Mouse (Mus musculus) B cell, adult 2 months (primary cell): ENCODE measurements at regions not wholly inside any gene's neighbourhood (a gene's known extent, or its start where the extent isn't known, plus 50 kb on each side); places are given as distances from the start of the nearest gene placed in this dataset.

Experiments
- DNase-seq, 2 experiments: peaks; one replicate each; pipeline ENCODE4 v3.0.0; 2022

- DNase-seq, result no peak
Measured at GRCm38 (mm10) chr1:75834361-75834760, 288.3 kb downstream of the Slc4a3 start.

- DNase-seq, result no peak
Measured at GRCm38 (mm10) chr1:75839551-75840223, 293.6 kb downstream of the Slc4a3 start.

- no peak for DNase-seq
Measured at GRCm38 (mm10) chr1:75842396-75842795, 296.3 kb downstream of the Slc4a3 start.

- DNase-seq, result no peak
Measured at GRCm38 (mm10) chr1:75843326-75843725, 297.3 kb downstream of the Slc4a3 start.

GRCm38 (mm10) chr1:75844123-75844522 is 298.1 kb downstream of the Slc4a3 start:
- no peak for DNase-seq

- no peak for DNase-seq
Measured at GRCm38 (mm10) chr1:75844529-75844928, 298.5 kb downstream of the Slc4a3 start.

- DNase-seq, result no peak
Measured at GRCm38 (mm10) chr1:75844981-75845380, 298.9 kb downstream of the Slc4a3 start.

- no peak for DNase-seq
Measured at GRCm38 (mm10) chr1:75845771-75846535, 299.9 kb downstream of the Slc4a3 start.

GRCm38 (mm10) chr1:75847681-75848080 is 301.6 kb downstream of the Slc4a3 start:
- no peak for DNase-seq

GRCm38 (mm10) chr1:75848436-75848835 is 302.4 kb downstream of the Slc4a3 start:
- DNase-seq, result no peak

GRCm38 (mm10) chr1:75850131-75850530 is 304.1 kb downstream of the Slc4a3 start:
- DNase-seq, result no peak

GRCm38 (mm10) chr1:75858551-75859255 is 312.6 kb downstream of the Slc4a3 start:
- no peak for DNase-seq

- no peak for DNase-seq
Measured at GRCm38 (mm10) chr1:75862757-75863156, 316.7 kb downstream of the Slc4a3 start.

GRCm38 (mm10) chr1:75866556-75866955 is 320.5 kb downstream of the Slc4a3 start:
- DNase-seq, result no peak

GRCm38 (mm10) chr1:75869414-75869813 is 323.3 kb downstream of the Slc4a3 start:
- DNase-seq, result no peak

- no peak for DNase-seq
Measured at GRCm38 (mm10) chr1:75869846-75870245, 323.8 kb downstream of the Slc4a3 start.

- no peak for DNase-seq
Measured at GRCm38 (mm10) chr1:75873911-75874310, 327.8 kb downstream of the Slc4a3 start.

GRCm38 (mm10) chr1:75877209-75877608 is 331.1 kb downstream of the Slc4a3 start:
- DNase-seq, result no peak

- no peak for DNase-seq
Measured at GRCm38 (mm10) chr1:75885632-75886031, 339.6 kb downstream of the Slc4a3 start.

- DNase-seq, result no peak
Measured at GRCm38 (mm10) chr1:75888499-75889208, 342.6 kb downstream of the Slc4a3 start.

- DNase-seq, result no peak
Measured at GRCm38 (mm10) chr1:75889847-75890591, 344.0 kb downstream of the Slc4a3 start.

GRCm38 (mm10) chr1:75890636-75891276 is 344.7 kb downstream of the Slc4a3 start:
- DNase-seq, result no peak
